Mouse (Mus musculus) kidney, embryonic 14.5 days (tissue): ENCODE data around the gene Klhl32. TPM values are rescaled to one million over a fixed set of nuclear protein-coding genes. Genes with fewer than 3 reads are reported as not detected.

Experiments
- ATAC-seq: fragments of 200-750 bp; cut with Nextera tagmentation; 2 replicates; pipeline ENCODE4 v1.8.0; 2017; ENCODE audit warnings: moderate number of reproducible peaks, mild to moderate bottlenecking, moderate TSS enrichment, moderate library complexity; ENCODE audit not compliant: low FRiP score, low TSS enrichment
- H3K27ac ChIP-seq: fragments of 300-500 bp; sonication (generic); 2 replicates; pipeline ENCODE4 v1.5.1; 2014; ENCODE audit warnings: low read depth, mild to moderate bottlenecking, low read length, moderate library complexity, mixed read lengths
- H3K27me3 ChIP-seq: fragments of 300-500 bp; sonication (generic); 2 replicates; pipeline ENCODE4 v1.6.1; 2014; ENCODE audit warnings: mild to moderate bottlenecking, low read length; ENCODE audit not compliant: control insufficient read depth, insufficient read depth
- H3K36me3 ChIP-seq: fragments of 300-500 bp; sonication (generic); 2 replicates; pipeline ENCODE4 v1.6.1; 2014; ENCODE audit warnings: low read length, mixed read lengths; ENCODE audit not compliant: control insufficient read depth, insufficient read depth
- H3K4me1 ChIP-seq: fragments of 300-500 bp; sonication (generic); 2 replicates; pipeline ENCODE4 v1.6.1; 2014; ENCODE audit warnings: low read length, mixed read lengths; ENCODE audit not compliant: control insufficient read depth, insufficient read depth
- H3K4me2 ChIP-seq: fragments of 300-500 bp; sonication (generic); replicated peaks from 2 replicates; pipeline ENCODE4 v1.6.1; 2014; ENCODE audit warnings: low read depth, mild to moderate bottlenecking, low read length
- H3K4me3 ChIP-seq: fragments of 300-500 bp; sonication (generic); 2 replicates; pipeline ENCODE4 v1.5.1; 2014; ENCODE audit warnings: mild to moderate bottlenecking, low read length
- H3K9ac ChIP-seq: fragments of 300-500 bp; sonication (generic); 2 replicates; pipeline ENCODE4 v1.6.1; 2014; ENCODE audit warnings: low read depth, mild to moderate bottlenecking, low read length, moderate library complexity
- H3K9me3 ChIP-seq: fragments of 300-500 bp; sonication (generic); 2 replicates; pipeline ENCODE4 v1.6.1; 2016; ENCODE audit warnings: low read length; ENCODE audit not compliant: control insufficient read depth
- WGBS: fragments of 180-500 bp; shearing (Covaris S2); extraction: QIAGEN DNeasy Blood & Tissue Kit; methylation state at CpG from one replicate; pipeline ENCODE4 v1.1.7; 2014; 5-methylcytosine and 5-hydroxymethylcytosine counted together
- polyA plus RNA-seq: library from polyadenylated mRNA; unstranded; fragments of >200 nt; fragmentation: Nextera tagmentation; extraction: Ambion mirVana; gene quantifications from 2 replicates; pipeline ENCODE4 v1.2.1, GENCODE M21; 2014

Gene Klhl32
- polyA plus RNA-seq, 1 experiment from 2014 or later: 2.5 TPM

DNA sequence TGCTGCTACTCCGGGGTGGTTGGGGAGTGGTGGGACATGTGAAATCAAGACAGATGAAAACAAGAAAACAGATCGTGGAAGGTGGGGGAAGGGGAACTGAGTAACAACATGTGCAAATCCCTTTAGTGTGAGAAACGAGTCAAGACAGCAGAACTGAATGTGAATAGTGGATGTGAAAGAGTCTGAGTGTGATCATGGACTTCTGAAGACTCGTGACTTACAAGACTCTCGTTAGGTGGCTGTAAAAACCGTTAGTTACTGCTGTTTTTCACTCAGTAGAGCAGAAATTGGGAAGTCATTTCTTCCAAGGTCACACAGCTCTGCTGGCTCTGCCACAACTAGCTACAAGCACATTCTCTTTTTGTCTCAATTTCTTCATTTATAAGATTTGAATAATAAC is 282.9 kb downstream of the Klhl32 start:
- Histone ChIP-seq H3K9me3 (no peaks in the 10 kb centered on the region), H3K36me3 (no peaks in the 10 kb centered on the region), H3K4me1 (no peaks in the 10 kb centered on the region), H3K4me3 (no peak overlapping the region), H3K9ac (no peak overlapping the region), H3K4me2 (no peak overlapping the region), H3K27me3 (no peaks in the 10 kb centered on the region), H3K27ac (no peak overlapping the region)
- no peak for ATAC-seq
- 59% methylated on average over 6 of the region's 6 CpGs for WGBS

Other genes starting within 250 kb of the Klhl32 start
- 56.3 and 58.7 TPM in 2 replicates for gene Ndufaf4, start 47.0 kb upstream of the Klhl32 start, polyA plus RNA-seq
- gene Gpr63, start 115.3 kb upstream of the Klhl32 start, polyA plus RNA-seq: 0.67 and 3.0 TPM in 2 replicates